Mouse (Mus musculus): ENCODE results near the gene S1pr4.

DNA sequence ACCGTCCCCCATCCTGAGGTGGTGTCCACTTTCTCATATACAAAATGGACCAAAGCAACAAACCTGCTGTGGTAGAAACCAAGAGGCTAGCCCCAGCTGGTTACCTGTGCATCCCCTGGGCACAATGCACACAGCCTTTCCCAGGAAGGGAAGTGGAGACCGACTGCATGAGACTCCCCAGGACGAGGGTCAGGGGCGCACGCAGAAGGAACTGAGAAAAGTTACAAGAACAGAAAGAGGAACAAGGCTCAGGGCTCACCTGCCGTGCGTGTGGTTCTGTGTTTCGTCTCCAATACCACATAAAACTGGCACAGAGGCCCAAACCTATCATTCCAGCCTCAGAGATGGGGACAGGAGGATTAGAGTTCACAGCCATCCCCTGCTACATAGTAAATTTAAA, 17.3 kb upstream of the S1pr4 start:
- no peak for TF ChIP-seq CTCF (IDR thresholded peaks at IDR 0.05; ENCODE audit: insufficient read depth, low read length)
- no peak for TF ChIP-seq POLR2A (IDR thresholded peaks at IDR 0.05; ENCODE audit: borderline replicate concordance, extremely low read depth, low read depth, low read length)
